Comparison of ENCODE assay signal across 8 mouse cellular contexts in the genomic region with DNA sequence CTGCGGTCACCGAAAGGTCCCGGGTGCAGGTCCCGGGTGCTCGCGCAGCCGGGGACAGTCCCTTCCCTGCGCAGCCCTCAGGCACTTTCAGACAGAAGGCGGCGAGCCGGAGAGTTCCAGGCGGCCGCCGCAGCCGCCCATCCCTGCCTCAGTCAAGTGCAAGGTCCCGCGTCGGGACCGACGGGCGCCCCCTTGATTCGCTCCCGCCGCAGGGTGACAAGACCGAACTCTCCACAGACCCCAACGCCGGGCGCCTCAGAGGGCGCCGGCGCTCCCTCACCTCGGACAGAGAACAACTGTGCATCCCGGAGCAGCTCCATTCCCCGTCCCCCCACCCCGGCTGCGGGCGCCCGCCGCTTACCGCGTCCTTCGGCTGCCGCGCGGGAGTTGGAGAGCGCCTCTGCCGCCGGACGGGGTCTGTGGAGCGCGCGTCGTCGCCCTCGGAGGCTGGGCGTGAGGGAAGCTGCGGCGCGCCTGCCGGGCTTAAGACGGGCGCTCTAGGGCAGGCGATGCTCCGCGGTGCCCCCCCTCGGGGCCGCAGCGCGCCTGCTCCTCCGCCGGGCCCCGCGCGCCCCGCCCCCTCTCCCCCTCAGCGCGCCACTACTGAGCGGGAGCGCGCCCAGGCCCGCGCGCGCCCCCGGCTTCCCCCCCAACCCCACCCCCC. TPM values are rescaled to one million over a fixed set of nuclear protein-coding genes. Genes with fewer than 3 reads are reported as not detected.
DNase-seq lines count a peak whose midpoint lies in the region; ATAC-seq and TF ChIP-seq lines count a peak whose summit lies in the region.

A gene (minus strand): TSS at position 528 of the 664 bp plus-strand sequence.

- no peaks in the 10 kb centered on the region for H3K36me3 ChIP-seq in ES-Bruce4 (ENCODE audit: control insufficient read depth, insufficient read depth, low read length, poor library complexity, severe bottlenecking)
- H3K36me3 ChIP-seq in hindbrain, embryonic 13.5 days, result no peaks in the 10 kb centered on the region
- no peaks in the 10 kb centered on the region for H3K36me3 ChIP-seq in limb, embryonic 10.5 days
- H3K36me3 ChIP-seq in neural tube, embryonic 13.5 days, result no peaks in the 10 kb centered on the region

- WGBS in hindbrain, embryonic 13.5 days, result under 1% methylated on average over 65 of the region's 85 CpGs
- WGBS in limb, embryonic 10.5 days, result under 1% methylated on average over 73 of the region's 85 CpGs
- under 1% methylated on average over 61 of the region's 85 CpGs for WGBS in neural tube, embryonic 13.5 days

- H3K4me2 ChIP-seq in hindbrain, embryonic 13.5 days, result peak within 1 kb of the TSS; percentile 91
- H3K4me2 ChIP-seq in neural tube, embryonic 13.5 days, result peak within 1 kb of the TSS; percentile 92

- no peak for TF ChIP-seq EP300 in ES-Bruce4 (IDR thresholded peaks at IDR 0.05; ENCODE audit: insufficient read depth, low read depth, low read length)

- H3K4me3 ChIP-seq in ES-Bruce4 (ENCODE audit: low read depth, low read length), result peak within 1 kb of the TSS; percentile 73
- peak within 1 kb of the TSS; percentile 72 for H3K4me3 ChIP-seq in hindbrain, embryonic 13.5 days
- peak within 1 kb of the TSS; percentile 62 for H3K4me3 ChIP-seq in limb, embryonic 10.5 days
- peak within 1 kb of the TSS; percentile 73 for H3K4me3 ChIP-seq in neural tube, embryonic 13.5 days

- H3K4me1 ChIP-seq in ES-Bruce4 (ENCODE audit: control insufficient read depth, insufficient read depth, low read length), result no peaks in the 10 kb centered on the region
- peaks cover 8% of the 10 kb centered on the region for H3K4me1 ChIP-seq in hindbrain, embryonic 13.5 days (replicated peaks)
- peaks cover 17% of the 10 kb centered on the region for H3K4me1 ChIP-seq in limb, embryonic 10.5 days
- peaks cover 14% of the 10 kb centered on the region for H3K4me1 ChIP-seq in neural tube, embryonic 13.5 days (replicated peaks)

- no peak for TF ChIP-seq CTCF in ES-Bruce4 (IDR thresholded peaks at IDR 0.05; ENCODE audit: low read depth, low read length)

- peak; percentile 11 to 17 for DNase-seq in gastrocnemius, postnatal 4 days (ENCODE audit: low spot score in 2 of 2)
- no peak for DNase-seq in gastrocnemius, postnatal 25 days
- peak; percentile 81 for DNase-seq in embryo, embryonic 11 days
- DNase-seq in limb, embryonic 10.5 days (ENCODE audit: low spot score), result peak; percentile 57
- no peak for DNase-seq in B cell, adult 2 months

- peak; percentile 94 for ATAC-seq in hindbrain, embryonic 13.5 days (ENCODE audit: low FRiP score)
- peak; percentile 93 for ATAC-seq in neural tube, embryonic 13.5 days (ENCODE audit: low read depth)

- H3K27ac ChIP-seq in ES-Bruce4 (ENCODE audit: insufficient read depth, low read length), result no peak within 1 kb of the TSS
- H3K27ac ChIP-seq in hindbrain, embryonic 13.5 days, result peak within 1 kb of the TSS; percentile 30; the same call in 1 of the 2 replicates
- 0 out of 2 replicates have a peak within 1 kb of the TSS, but pooled peaks have one; percentile 14 for H3K27ac ChIP-seq in limb, embryonic 10.5 days
- peak within 1 kb of the TSS; percentile 65 for H3K27ac ChIP-seq in neural tube, embryonic 13.5 days (replicated peaks)

- no peak for TF ChIP-seq POLR2A in ES-Bruce4 (IDR thresholded peaks at IDR 0.05; ENCODE audit: insufficient read depth, low read length)

- H3K9me3 ChIP-seq in ES-Bruce4 (replicated peaks; ENCODE audit: control insufficient read depth, insufficient read depth, low read length, poor library complexity, severe bottlenecking), result no peaks in the 10 kb centered on the region
- no peaks in the 10 kb centered on the region for H3K9me3 ChIP-seq in hindbrain, embryonic 13.5 days
- no peaks in the 10 kb centered on the region for H3K9me3 ChIP-seq in limb, embryonic 10.5 days (replicated peaks)
- H3K9me3 ChIP-seq in neural tube, embryonic 13.5 days, result no peaks in the 10 kb centered on the region

- peaks cover 2% of the 10 kb centered on the region for H3K27me3 ChIP-seq in ES-Bruce4 (ENCODE audit: control insufficient read depth, insufficient read depth, low read length, poor library complexity, severe bottlenecking)
- H3K27me3 ChIP-seq in hindbrain, embryonic 13.5 days, result peaks cover 7% of the 10 kb centered on the region
- peaks cover 53% of the 10 kb centered on the region for H3K27me3 ChIP-seq in limb, embryonic 10.5 days (ENCODE audit: low read depth, poor library complexity, severe bottlenecking)
- peaks cover 18% of the 10 kb centered on the region for H3K27me3 ChIP-seq in neural tube, embryonic 13.5 days

- H3K9ac ChIP-seq in ES-Bruce4 (ENCODE audit: low read depth, poor library complexity, severe bottlenecking), result peak within 1 kb of the TSS; percentile 86
- H3K9ac ChIP-seq in hindbrain, embryonic 13.5 days, result peak within 1 kb of the TSS; percentile 80
- H3K9ac ChIP-seq in neural tube, embryonic 13.5 days, result peak within 1 kb of the TSS; percentile 73

RNA-seq across cellular contexts. Expression of the gene that starts here (rescaled TPM):
- total RNA-seq in gastrocnemius, postnatal 4 days (2021), result 1 to 10 TPM; 9.2 to 10.0 TPM
- 1 to 10 TPM; 1.8 to 2.1 TPM for total RNA-seq in gastrocnemius, postnatal 25 days (2021)
- polyA plus RNA-seq in ES-Bruce4 (2011; ENCODE audit: insufficient read depth, insufficient read length, low read depth, missing spikeins), result 5.1 and 5.5 TPM in 2 replicates
- 3.5 and 3.9 TPM in 2 replicates for polyA plus RNA-seq in hindbrain, embryonic 13.5 days (2015; fragmentation: Nextera tagmentation; extraction: Ambion mirVana)
- polyA plus RNA-seq in limb, embryonic 10.5 days (2016; fragmentation: Nextera tagmentation; extraction: Ambion mirVana), result 0.09 and 0.11 TPM in 2 replicates
- polyA plus RNA-seq in neural tube, embryonic 13.5 days (2015; fragmentation: Nextera tagmentation; extraction: Ambion mirVana), result 4.9 and 5.5 TPM in 2 replicates

Comparison
In these comparisons a context has a peak if more than half of its experiments do, and no peak if none do; other contexts are left out.
1. DNase-seq: peak in gastrocnemius, postnatal 4 days (2 of 2) and embryo, embryonic 11 days (single experiment); none in gastrocnemius, postnatal 25 days (single experiment) and B cell, adult 2 months (0 of 2).
2. Peak in DNase-seq, H3K4me3 ChIP-seq and H3K27ac ChIP-seq in limb, embryonic 10.5 days; RNA of the gene not detected or under 1 TPM.
3. Peak in every context shown above with its lines, with median percentiles within 50 percentile points of each other: H3K4me3 ChIP-seq and H3K9ac ChIP-seq.